Mouse (Mus musculus) gastrocnemius, postnatal 4 days (tissue): ENCODE results near the gene Pnrc1. TPM values are rescaled to one million over a fixed set of nuclear protein-coding genes. Genes with fewer than 3 reads are reported as not detected.

Source experiments
- DNase-seq, 2 experiments: peaks; one replicate each; pipeline ENCODE4 v3.0.0; 2021 to 2022; ENCODE audit warnings: low spot score in 2 of 2, mixed read lengths in 2 of 2
- total RNA-seq, 2 experiments: library from RNA; stranded (reverse); gene quantifications; 2 replicates each; pipeline ENCODE4 v1.2.3; 2021

Gene Pnrc1
- total RNA-seq, 2 experiments from 2014 or later = 117 to 126 TPM

DNA sequence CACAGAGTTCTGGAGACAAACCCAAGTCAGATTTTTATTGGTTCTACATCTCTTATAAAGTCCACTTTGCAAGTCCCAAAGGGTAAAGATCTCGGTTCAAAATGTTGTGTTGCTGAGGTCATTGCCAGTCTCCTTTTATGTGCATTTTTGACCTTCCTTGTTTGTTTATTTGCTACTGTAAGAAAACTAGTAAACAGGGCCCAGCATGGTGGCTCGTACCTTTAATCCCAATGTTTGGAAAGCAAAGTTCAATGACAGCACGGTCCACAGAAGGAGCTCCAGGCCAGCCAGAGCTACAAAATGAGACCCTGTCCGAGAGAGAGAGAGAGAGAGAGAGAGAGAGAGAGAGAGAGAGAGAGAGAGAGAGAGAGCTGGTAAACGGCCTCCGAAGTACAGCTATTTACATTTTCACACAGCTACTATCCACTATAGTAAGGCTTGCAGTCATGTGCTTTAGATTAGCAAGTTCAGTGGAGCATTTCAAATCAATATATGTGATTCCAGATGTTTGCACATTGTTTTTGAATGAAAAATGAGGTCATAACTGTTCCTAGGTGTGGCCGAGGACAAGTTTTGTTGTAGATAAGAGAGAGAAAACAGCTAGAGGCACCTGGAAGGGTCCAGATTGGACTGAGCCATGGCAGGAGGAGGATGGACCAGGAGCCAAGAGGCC, 65.8 kb downstream of the Pnrc1 start:
- no peak for DNase-seq

DNA sequence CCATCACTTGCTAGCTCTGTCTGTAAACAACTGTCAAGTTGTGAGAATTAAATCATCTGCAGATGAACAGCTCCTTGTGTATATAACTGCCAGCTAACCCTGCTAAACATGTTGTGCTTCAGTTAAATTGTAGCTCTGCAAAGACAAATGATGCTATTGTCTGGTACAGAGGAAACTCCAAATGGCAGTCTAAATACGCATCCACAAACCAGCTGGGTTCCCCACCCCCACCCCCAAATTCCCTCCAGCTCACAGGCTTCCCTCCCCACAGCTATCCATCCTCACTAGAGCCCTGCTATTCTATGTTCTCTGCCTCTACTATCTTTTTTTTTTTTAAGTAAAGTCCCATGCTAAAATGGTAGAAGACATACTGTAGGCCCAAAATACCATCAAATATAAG, 68.1 kb downstream of the Pnrc1 start:
- no peak for DNase-seq

DNA sequence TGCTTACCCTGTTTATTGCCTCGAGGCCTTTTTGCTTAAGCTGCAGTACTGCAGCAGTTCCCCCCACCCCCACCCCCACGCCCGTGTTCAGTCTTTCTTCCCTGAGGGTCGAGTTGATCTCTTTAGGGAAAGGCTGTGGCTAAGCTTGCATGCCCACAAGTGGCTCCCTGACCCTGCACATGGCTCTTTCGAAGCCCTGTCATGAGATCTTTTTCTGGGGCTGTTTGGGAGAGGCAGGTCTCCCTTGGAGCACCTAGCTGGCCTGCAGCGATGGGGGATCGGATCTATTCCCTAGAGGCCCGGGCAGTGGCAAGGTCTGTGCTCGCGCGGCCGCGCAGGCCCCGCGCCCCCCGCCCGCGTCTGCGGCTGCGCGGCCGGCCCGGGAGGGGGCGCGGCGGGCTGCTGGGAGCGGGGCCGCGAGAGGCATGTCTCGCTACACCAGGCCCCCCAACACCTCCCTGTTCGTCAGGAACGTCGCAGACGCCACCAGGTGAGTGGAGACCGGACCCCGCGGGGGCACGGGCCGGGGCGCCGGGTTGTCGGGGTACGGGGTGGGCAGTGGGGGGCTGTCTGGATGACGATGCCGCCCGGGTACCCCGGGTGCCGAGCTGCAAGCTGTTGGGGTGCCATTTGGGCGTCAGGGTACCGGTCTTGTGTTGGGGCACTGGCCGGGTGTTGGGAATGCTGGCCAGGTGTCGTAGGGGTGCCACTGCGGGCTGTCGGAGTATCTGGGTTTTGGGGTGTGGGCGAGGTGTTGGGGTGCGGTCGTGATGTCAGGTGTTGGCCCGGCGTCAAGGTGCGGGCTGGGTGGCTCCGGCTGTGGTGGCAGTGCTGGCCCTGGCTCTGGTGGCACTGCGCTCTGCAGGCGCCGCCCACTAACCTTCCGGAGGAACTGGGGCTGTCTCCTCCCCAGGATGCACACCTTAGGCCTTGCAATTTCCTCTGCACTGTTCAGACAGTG, 80.8 kb downstream of the Pnrc1 start, which contains the start of gene Srsf12:
Gene Srsf12 (plus strand): TSS at position 111 of the 961 bp plus-strand sequence.
- peak in 1 of 2 experiments; percentile 11 for DNase-seq

DNA sequence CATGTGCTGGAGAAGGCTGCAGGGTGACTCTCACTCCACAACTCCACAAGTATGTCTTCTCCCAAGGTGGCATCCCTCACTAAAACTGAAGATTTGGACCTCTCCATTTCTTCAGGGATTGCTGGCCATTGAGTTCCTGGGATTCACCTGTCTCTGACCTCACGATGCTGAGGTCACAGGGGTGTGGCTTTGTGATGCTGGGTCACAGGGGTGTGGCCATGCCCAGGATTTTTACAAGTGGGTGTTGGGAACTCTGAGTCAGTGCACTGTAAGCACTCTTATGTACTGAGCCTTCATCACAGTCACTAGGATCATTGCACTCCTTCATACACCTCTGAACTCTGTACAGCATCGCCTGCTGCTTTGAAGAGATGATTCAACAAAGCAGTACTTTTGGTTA, 82.4 kb downstream of the Pnrc1 start:
- DNase-seq = no peak

DNA sequence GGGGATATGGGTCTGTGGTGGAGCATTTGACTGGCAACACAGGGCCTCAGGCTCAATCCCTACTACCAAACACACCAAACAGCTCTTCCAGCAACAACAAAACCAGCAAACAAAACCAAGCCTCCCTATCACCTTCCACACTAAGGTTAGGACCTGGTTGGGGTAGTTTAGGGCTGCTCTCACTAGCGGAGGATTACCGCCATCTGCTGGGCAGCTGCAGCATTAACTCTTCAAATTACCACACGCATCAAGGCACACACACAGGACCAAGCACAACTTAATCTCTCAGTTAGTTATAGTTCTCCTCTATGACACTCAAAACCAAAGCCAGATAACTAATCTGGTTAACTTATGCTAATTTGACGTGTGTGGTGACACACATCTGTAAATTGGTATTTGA, 85.3 kb downstream of the Pnrc1 start:
- peak in 1 of 2 experiments; percentile 29 for DNase-seq

DNA sequence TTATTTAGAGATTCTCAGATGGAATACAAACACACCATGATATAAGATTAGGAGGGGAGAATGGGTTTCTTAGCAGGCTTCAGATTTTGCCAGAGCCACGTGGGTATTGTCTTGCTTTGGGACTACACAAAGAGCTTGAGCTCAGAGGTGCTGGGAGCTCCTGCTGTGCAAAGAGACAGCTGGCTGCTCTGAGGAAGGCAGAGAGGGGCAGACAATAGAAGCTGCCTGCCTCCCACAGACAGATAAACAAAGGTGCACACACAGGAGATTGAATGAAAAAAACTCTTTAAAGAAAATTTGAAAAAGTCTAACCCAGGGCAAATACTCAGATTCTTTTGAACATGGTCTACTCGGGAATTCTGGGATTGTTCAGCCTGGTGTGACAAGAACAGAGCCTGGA, 91.8 kb downstream of the Pnrc1 start:
- no peak for DNase-seq

Other genes starting within 250 kb of the Pnrc1 start
- 1 to 10 TPM; 1.5 to 1.8 TPM for gene Gabrr2, start 227.2 kb downstream of the Pnrc1 start, total RNA-seq
- gene Gabrr1, start 157.6 kb downstream of the Pnrc1 start, total RNA-seq = under 1 TPM in 1 of 2 experiments, not detected in 1; 0.20 TPM
- gene Pm20d2, start 100.4 kb downstream of the Pnrc1 start, total RNA-seq = 10 to 100 TPM; 28.8 to 35.2 TPM
- gene Srsf12, start 81.2 kb downstream of the Pnrc1 start, total RNA-seq = under 1 TPM in 1 of 2 experiments, not detected in 1; 0.08 TPM
- 10 to 100 TPM; 14.8 to 15.1 TPM for gene Rngtt, start 20.1 kb upstream of the Pnrc1 start, total RNA-seq